Mouse (Mus musculus): ENCODE measurements around the gene Hmgb2. TPM values are rescaled to one million over a fixed set of nuclear protein-coding genes. Genes with fewer than 3 reads are reported as not detected.

Gene Hmgb2
- total and polyA plus RNA-seq, 3 experiments: 144 to 241 (median 165) TPM

GRCm38 (mm10) chr8:57560926-57561325 lies 49.2 kb downstream of the Hmgb2 start:
- Histone ChIP-seq H3K9me3 (replicated peaks; ENCODE audit: low read length) (no peaks in the 10 kb centered on the region), H3K27ac (ENCODE audit: insufficient read depth, low read depth) (no peak overlapping the region), H3K9ac (ENCODE audit: insufficient read depth, low read depth) (no peak overlapping the region), H3K27me3 (replicated peaks) (no peaks in the 10 kb centered on the region), H3K36me3 (replicated peaks in 1 of 2; ENCODE audit: control insufficient read depth in 1 of 2, insufficient read depth in 1 of 2, low read length in 1 of 2) (peaks cover 11 to 38% of the 10 kb centered on the region in 2 experiments), H3K4me3 (replicated peaks in 1 of 3; ENCODE audit: low read depth in 2 of 3, low read length in 2 of 3, poor library complexity in 1 of 3) (no peak overlapping the region), H3K79me2 (replicated peaks; ENCODE audit: control insufficient read depth, extremely low read depth, insufficient read depth, poor library complexity, severe bottlenecking) (no peaks in the 10 kb centered on the region), H3K4me1 (ENCODE audit: control insufficient read depth in 1 of 2, insufficient read depth in 2 of 2) (peaks cover 0 to 10% of the 10 kb centered on the region in 2 experiments; a peak in 1 of 4 replicates), H3K4me2 (ENCODE audit: insufficient read depth, low read depth, poor library complexity, severe bottlenecking) (no peak overlapping the region)
- dilution Hi-C loops (cut with MboI; ENCODE audit: extremely low pct_ligation_motif_present, extremely low pct_unique_long_range_greater_than_20kb, low sequenced_read_pairs) (no loop called here), in situ Hi-C loops (cut with MboI; ENCODE audit: low pct_ligation_motif_present, low pct_unique_long_range_greater_than_20kb, low sequenced_read_pairs) (no loop called here)
- no peak for DNase-seq (ENCODE audit: extremely low read depth)
- TF ChIP-seq BHLHE40 (IDR thresholded peaks at IDR 0.05; ENCODE audit: low read depth, low read length): no peak
- TF ChIP-seq UBTF (IDR thresholded peaks at IDR 0.05; ENCODE audit: low read depth, low read length): no peak

GRCm38 (mm10) chr8:57562741-57563140 lies 51.0 kb downstream of the Hmgb2 start:
- in situ Hi-C loops (cut with MboI; ENCODE audit: low pct_ligation_motif_present, low pct_unique_long_range_greater_than_20kb, low sequenced_read_pairs) (no loop called here), dilution Hi-C loops (cut with MboI; ENCODE audit: extremely low pct_ligation_motif_present, extremely low pct_unique_long_range_greater_than_20kb, low sequenced_read_pairs) (no loop called here)
- H3K79me2 ChIP-seq (replicated peaks; ENCODE audit: control insufficient read depth, extremely low read depth, insufficient read depth, poor library complexity, severe bottlenecking): no peaks in the 10 kb centered on the region
- H3K4me1 ChIP-seq (ENCODE audit: control insufficient read depth in 1 of 2, insufficient read depth in 2 of 2): peaks cover 0 to 10% of the 10 kb centered on the region in 2 experiments; a peak in 1 of 4 replicates
- no peak for DNase-seq (ENCODE audit: extremely low read depth)
- H3K4me2 ChIP-seq (ENCODE audit: insufficient read depth, low read depth, poor library complexity, severe bottlenecking): no peak overlapping the region
- no peaks in the 10 kb centered on the region for H3K9me3 ChIP-seq (replicated peaks; ENCODE audit: low read length)
- no peak overlapping the region for H3K4me3 ChIP-seq (replicated peaks in 1 of 3; ENCODE audit: low read depth in 2 of 3, low read length in 2 of 3, poor library complexity in 1 of 3)
- no peak overlapping the region for H3K27ac ChIP-seq (ENCODE audit: insufficient read depth, low read depth)
- peaks cover 10 to 41% of the 10 kb centered on the region in 2 experiments for H3K36me3 ChIP-seq (replicated peaks in 1 of 2; ENCODE audit: control insufficient read depth in 1 of 2, insufficient read depth in 1 of 2, low read length in 1 of 2)
- no peak for TF ChIP-seq USF1 (IDR thresholded peaks at IDR 0.05; ENCODE audit: low read depth, low read length)
- no peak for TF ChIP-seq MAX (IDR thresholded peaks at IDR 0.05; ENCODE audit: low read length)
- TF ChIP-seq POLR2AphosphoS2 (IDR thresholded peaks at IDR 0.05; ENCODE audit: low read depth, low read length): no peak
- no peaks in the 10 kb centered on the region for H3K27me3 ChIP-seq (replicated peaks)
- no peak overlapping the region for H3K9ac ChIP-seq (ENCODE audit: insufficient read depth, low read depth)

- DNase-seq (ENCODE audit: extremely low read depth): no peak
- dilution Hi-C loops (cut with MboI; ENCODE audit: extremely low pct_ligation_motif_present, extremely low pct_unique_long_range_greater_than_20kb, low sequenced_read_pairs) (no loop called here), in situ Hi-C loops (cut with MboI; ENCODE audit: low pct_ligation_motif_present, low pct_unique_long_range_greater_than_20kb, low sequenced_read_pairs) (no loop called here)
- Histone ChIP-seq H3K4me3 (replicated peaks in 1 of 3; ENCODE audit: low read depth in 2 of 3, low read length in 2 of 3, poor library complexity in 1 of 3) (no peak overlapping the region), H3K9ac (ENCODE audit: insufficient read depth, low read depth) (no peak overlapping the region), H3K36me3 (replicated peaks in 1 of 2; ENCODE audit: control insufficient read depth in 1 of 2, insufficient read depth in 1 of 2, low read length in 1 of 2) (peaks cover 15 to 49% of the 10 kb centered on the region in 2 experiments), H3K9me3 (replicated peaks; ENCODE audit: low read length) (no peaks in the 10 kb centered on the region), H3K4me2 (ENCODE audit: insufficient read depth, low read depth, poor library complexity, severe bottlenecking) (no peak overlapping the region), H3K27ac (ENCODE audit: insufficient read depth, low read depth) (no peak overlapping the region), H3K4me1 (ENCODE audit: control insufficient read depth in 1 of 2, insufficient read depth in 2 of 2) (peaks cover 0 to 5% of the 10 kb centered on the region in 2 experiments; a peak in 1 of 4 replicates), H3K27me3 (replicated peaks) (no peaks in the 10 kb centered on the region), H3K79me2 (replicated peaks; ENCODE audit: control insufficient read depth, extremely low read depth, insufficient read depth, poor library complexity, severe bottlenecking) (no peaks in the 10 kb centered on the region)
- TF ChIP-seq SMC3 (IDR thresholded peaks at IDR 0.05; ENCODE audit: low read depth, low read length): no peak
- no peak for TF ChIP-seq E2F4 (IDR thresholded peaks at IDR 0.05; ENCODE audit: insufficient replicate concordance, low read depth, low read length)
- TF ChIP-seq CHD2 (IDR thresholded peaks at IDR 0.05; ENCODE audit: low read length): no peak
- TF ChIP-seq MAZ (IDR thresholded peaks at IDR 0.05; ENCODE audit: low read depth, low read length): no peak
- TF ChIP-seq HCFC1 (IDR thresholded peaks at IDR 0.05; ENCODE audit: low read depth, low read length): no peak
- no peak for TF ChIP-seq POLR2A (IDR thresholded peaks at IDR 0.05; ENCODE audit: low read depth, low read length)
- TF ChIP-seq JUN (IDR thresholded peaks at IDR 0.05; ENCODE audit: insufficient read depth, low read depth, low read length): no peak
- no peak for TF ChIP-seq CTCF (conservative IDR thresholded peaks at IDR 0.05 in 1 of 2, IDR thresholded peaks at IDR 0.05 in 1 of 2; ENCODE audit: low read depth in 2 of 2, low read length in 2 of 2)
- TF ChIP-seq ZMIZ1 (IDR thresholded peaks at IDR 0.05; ENCODE audit: low read depth, low read length): no peak
- TF ChIP-seq USF1 (IDR thresholded peaks at IDR 0.05; ENCODE audit: low read depth, low read length): no peak
- TF ChIP-seq USF2 (conservative IDR thresholded peaks at IDR 0.05; ENCODE audit: low read depth, low read length): no peak
- no peak for TF ChIP-seq EP300 (IDR thresholded peaks at IDR 0.05; ENCODE audit: low read length)
- TF ChIP-seq KAT2A (IDR thresholded peaks at IDR 0.05; ENCODE audit: insufficient replicate concordance, low read length): no peak
- no peak for TF ChIP-seq POLR2AphosphoS2 (IDR thresholded peaks at IDR 0.05; ENCODE audit: low read depth, low read length)
- no peak for TF ChIP-seq GABPA (IDR thresholded peaks at IDR 0.05; ENCODE audit: insufficient replicate concordance, low read depth, low read length)
- TF ChIP-seq IRF4 (IDR thresholded peaks at IDR 0.05; ENCODE audit: low read depth, low read length): no peak
- no peak for TF ChIP-seq ELF1 (IDR thresholded peaks at IDR 0.05; ENCODE audit: low read depth, low read length)
- no peak for TF ChIP-seq ZKSCAN1 (IDR thresholded peaks at IDR 0.05; ENCODE audit: borderline replicate concordance, low read depth, low read length)
- TF ChIP-seq PAX5 (IDR thresholded peaks at IDR 0.05; ENCODE audit: low read length): no peak
- no peak for TF ChIP-seq RCOR1 (conservative IDR thresholded peaks at IDR 0.05; ENCODE audit: low read depth, low read length)
Observed at GRCm38 (mm10) chr8:57563726-57564125, 52.0 kb downstream of the Hmgb2 start.
